Mouse (Mus musculus) thymus, adult 2 months (tissue): ENCODE data around the gene Gm19345.

Experiments used
- CTCF ChIP-seq: fragments of 200-500 bp; IDR thresholded peaks from 2 replicates; pipeline ENCODE4 v1.5.1; 2012; ENCODE audit warnings: mild to moderate bottlenecking, control low read depth, low read length, moderate library complexity, borderline replicate concordance; ENCODE audit not compliant: control insufficient read depth, poor library complexity, insufficient read depth; ENCODE audit errors: extremely low read depth
- POLR2A ChIP-seq: fragments of 200-500 bp; IDR thresholded peaks from 2 replicates; pipeline ENCODE4 v1.6.1; 2012; ENCODE audit warnings: mild to moderate bottlenecking, low read length, control low read depth, moderate library complexity; ENCODE audit not compliant: control insufficient read depth, poor library complexity, insufficient read depth; ENCODE audit errors: extremely low read depth

DNA sequence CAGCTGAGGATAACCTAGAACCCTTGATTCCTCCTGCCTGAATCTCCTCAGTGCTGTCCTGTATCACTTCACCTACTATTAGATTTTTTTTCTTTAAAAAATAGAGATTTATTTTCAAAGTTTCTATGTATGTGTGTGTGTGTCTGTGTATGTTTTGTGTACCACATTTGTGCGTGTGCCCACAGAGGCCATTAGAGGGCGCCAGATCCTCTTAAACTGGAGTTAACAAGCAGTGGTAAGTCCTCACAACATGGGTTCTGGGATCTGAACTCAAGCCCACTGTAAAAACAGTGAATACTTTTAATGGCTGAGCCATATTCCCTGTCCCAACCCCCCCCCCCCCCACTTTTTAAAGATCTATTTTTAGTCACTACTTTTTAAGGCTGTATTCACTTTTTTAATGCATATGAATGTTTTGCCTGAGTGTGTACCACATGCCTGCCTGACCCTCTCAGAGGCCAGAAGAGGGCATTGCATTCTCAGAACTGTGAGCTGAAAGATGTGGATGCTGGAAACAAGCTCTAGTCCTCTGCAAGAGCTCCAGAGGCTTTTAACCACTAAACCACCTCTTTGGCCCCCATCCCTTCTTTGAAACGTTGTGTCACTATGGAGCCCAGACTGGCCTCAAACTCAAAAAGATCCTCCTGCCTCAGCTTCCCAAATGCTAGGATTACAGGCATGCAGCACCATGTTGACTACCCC, 31.3 kb upstream of the Gm19345 start:
- no peak for TF ChIP-seq CTCF
- no peak for TF ChIP-seq POLR2A
